Mouse (Mus musculus) stomach, postnatal 0 days (tissue): Measurements from ENCODE around the gene Sox9. TPM values are rescaled to one million over a fixed set of nuclear protein-coding genes. Genes with fewer than 3 reads are reported as not detected.

Source experiments
- ATAC-seq: fragments of 200-750 bp; cut with Nextera tagmentation; 2 replicates; pipeline ENCODE4 v1.8.0; 2017; ENCODE audit not compliant: low FRiP score, low TSS enrichment
- DNase-seq: peaks from one replicate; pipeline ENCODE4 v3.0.0-alpha.2; 2016; ENCODE audit warnings: low spot score
- H3K27ac ChIP-seq: fragments of 300-500 bp; sonication (generic); replicated peaks from 2 replicates; pipeline ENCODE4 v1.5.1; 2014; ENCODE audit warnings: mild to moderate bottlenecking, control low read depth
- H3K27me3 ChIP-seq: fragments of 300-500 bp; sonication (generic); 2 replicates; pipeline ENCODE4 v1.6.1; 2014; ENCODE audit warnings: low read length; ENCODE audit not compliant: control insufficient read depth, insufficient read depth
- H3K36me3 ChIP-seq: fragments of 300-500 bp; sonication (generic); 2 replicates; pipeline ENCODE4 v1.6.1; 2014; ENCODE audit warnings: low read length, mixed read lengths; ENCODE audit not compliant: control insufficient read depth, insufficient read depth
- H3K4me1 ChIP-seq: fragments of 300-500 bp; sonication (generic); replicated peaks from 2 replicates; pipeline ENCODE4 v1.6.1; 2014; ENCODE audit warnings: antibody characterized with exemption; ENCODE audit not compliant: control insufficient read depth, insufficient read depth
- H3K4me2 ChIP-seq: fragments of 300-500 bp; sonication (generic); replicated peaks from 2 replicates; pipeline ENCODE4 v1.6.1; 2014; ENCODE audit warnings: low read depth, mild to moderate bottlenecking, control low read depth, moderate library complexity
- H3K4me3 ChIP-seq: fragments of 300-500 bp; sonication (generic); 2 replicates; pipeline ENCODE4 v1.5.1; 2014; ENCODE audit warnings: low read depth, low read length, control low read depth
- H3K9ac ChIP-seq: fragments of 300-500 bp; sonication (generic); 2 replicates; pipeline ENCODE4 v1.6.1; 2014; ENCODE audit warnings: mild to moderate bottlenecking, low read length, control low read depth, mixed read lengths
- H3K9me3 ChIP-seq: fragments of 300-500 bp; sonication (generic); 2 replicates; pipeline ENCODE4 v1.6.1; 2016; ENCODE audit warnings: low read length; ENCODE audit not compliant: control insufficient read depth
- CTCF ChIP-seq: IDR thresholded peaks from 2 replicates; pipeline ENCODE4 v1.5.1; 2016; ENCODE audit warnings: antibody characterized with exemption, low read depth, mild to moderate bottlenecking, moderate library complexity
- EP300 ChIP-seq: optimal IDR thresholded peaks from 2 replicates; pipeline ENCODE3; 2016; ENCODE audit warnings: antibody characterized with exemption
- WGBS: fragments of 180-500 bp; shearing (Covaris S2); extraction: QIAGEN DNeasy Blood & Tissue Kit; methylation state at CpG from one replicate; pipeline ENCODE4 v1.1.7; 2014; 5-methylcytosine and 5-hydroxymethylcytosine counted together
- polyA plus RNA-seq: library from polyadenylated mRNA; unstranded; fragments of >200 nt; fragmentation: Nextera tagmentation; extraction: Ambion mirVana; gene quantifications from 2 replicates; pipeline ENCODE4 v1.2.1, GENCODE M21; 2015

The Sox9 gene
- 26.7 and 27.0 TPM in 2 replicates for polyA plus RNA-seq

DNA sequence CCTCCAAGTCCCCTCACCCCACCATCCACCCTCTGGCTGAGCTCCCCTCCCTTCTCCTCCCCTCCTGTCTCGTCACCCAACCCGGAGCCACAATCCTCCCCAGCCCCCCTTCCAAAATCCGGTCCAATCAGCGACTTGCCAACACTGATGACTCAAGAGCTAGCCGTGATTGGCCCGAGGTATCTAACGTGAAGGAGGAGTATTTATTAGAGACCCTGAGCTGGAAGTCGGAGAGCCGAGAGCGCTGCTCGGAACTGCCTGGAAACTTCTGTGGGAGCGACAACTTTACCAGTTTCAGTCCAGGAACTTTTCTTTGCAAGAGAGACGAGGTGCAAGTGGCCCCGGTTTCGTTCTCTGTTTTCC lies at the start of gene Sox9:
Gene Sox9, plus strand, starts transcription at position 231 of the 363 bp plus-strand sequence.
- Histone ChIP-seq H3K4me2 (peak within 1 kb of the TSS; percentile 83), H3K4me1 (peaks cover 5% of the 10 kb centered on the region), H3K27ac (peak within 1 kb of the TSS; percentile 93), H3K9ac (peak within 1 kb of the TSS; percentile 67), H3K9me3 (no peaks in the 10 kb centered on the region), H3K36me3 (0 out of 2 replicates have a peak, but pooled peaks cover 2% of the 10 kb centered on the region), H3K4me3 (peak within 1 kb of the TSS; percentile 72), H3K27me3 (no peaks in the 10 kb centered on the region)
- WGBS: under 1% methylated on average over 15 of the region's 15 CpGs
- ATAC-seq (peak; percentile 85), DNase-seq (peak; percentile 91)
- TF ChIP-seq CTCF (no peak), EP300 (no peak)

DNA sequence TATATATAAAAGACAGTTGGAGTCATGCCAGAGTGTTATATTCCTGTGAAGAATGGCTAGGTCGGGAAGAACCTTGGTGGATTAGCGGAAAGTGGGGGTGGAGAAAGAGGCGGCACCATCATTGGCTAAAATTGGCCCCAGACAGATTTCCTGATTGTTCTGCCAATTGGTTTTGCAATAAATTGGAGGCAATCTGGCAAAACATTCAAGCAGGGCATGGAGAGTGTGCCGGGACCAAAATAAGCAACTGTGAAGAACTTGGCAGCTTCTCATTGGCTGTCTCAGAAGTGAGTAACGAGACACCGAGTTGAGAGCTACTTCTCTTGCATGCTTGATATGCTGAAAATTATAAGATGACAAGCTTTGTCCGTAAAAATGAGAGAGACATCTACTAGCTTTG lies 49.6 kb upstream of the Sox9 start:
- H3K9me3 ChIP-seq: no peaks in the 10 kb centered on the region
- DNase-seq (no peak), ATAC-seq (no peak)
- no peaks in the 10 kb centered on the region for H3K36me3 ChIP-seq
- WGBS: 65% methylated on average over 7 of the region's 7 CpGs
- no peaks in the 10 kb centered on the region for H3K27me3 ChIP-seq
- no peak overlapping the region for H3K9ac ChIP-seq
- no peaks in the 10 kb centered on the region for H3K4me1 ChIP-seq
- TF ChIP-seq CTCF: no peak
- no peak for TF ChIP-seq EP300
- no peak overlapping the region for H3K4me2 ChIP-seq
- no peak overlapping the region for H3K4me3 ChIP-seq
- no peak overlapping the region for H3K27ac ChIP-seq

DNA sequence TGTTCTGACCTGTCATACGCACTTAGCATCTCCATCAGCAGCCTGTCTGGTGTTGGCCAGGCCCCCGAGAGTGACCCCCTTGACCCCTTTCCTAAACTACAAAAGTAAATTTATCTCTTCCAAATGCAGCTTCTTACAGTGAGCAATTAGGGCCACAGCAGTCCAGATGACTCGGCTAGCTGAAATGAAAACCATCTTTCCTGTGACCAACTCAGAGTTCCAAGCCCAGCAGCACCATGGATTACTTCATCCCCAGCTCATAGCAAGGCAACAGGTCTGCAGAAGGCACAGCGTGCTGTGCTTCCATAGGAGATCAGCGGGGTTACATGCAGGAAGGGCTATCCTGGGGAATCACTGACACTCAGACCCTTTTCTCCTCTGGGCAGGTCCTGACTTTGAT lies 45.0 kb upstream of the Sox9 start:
- ATAC-seq (no peak), DNase-seq (no peak)
- no peak for TF ChIP-seq CTCF
- no peak for TF ChIP-seq EP300
- Histone ChIP-seq H3K36me3 (no peaks in the 10 kb centered on the region), H3K4me3 (no peak overlapping the region), H3K9ac (no peak overlapping the region), H3K4me2 (no peak overlapping the region), H3K27me3 (no peaks in the 10 kb centered on the region), H3K27ac (no peak overlapping the region), H3K4me1 (no peaks in the 10 kb centered on the region), H3K9me3 (no peaks in the 10 kb centered on the region)
- 65% methylated on average over 5 of the region's 5 CpGs for WGBS

DNA sequence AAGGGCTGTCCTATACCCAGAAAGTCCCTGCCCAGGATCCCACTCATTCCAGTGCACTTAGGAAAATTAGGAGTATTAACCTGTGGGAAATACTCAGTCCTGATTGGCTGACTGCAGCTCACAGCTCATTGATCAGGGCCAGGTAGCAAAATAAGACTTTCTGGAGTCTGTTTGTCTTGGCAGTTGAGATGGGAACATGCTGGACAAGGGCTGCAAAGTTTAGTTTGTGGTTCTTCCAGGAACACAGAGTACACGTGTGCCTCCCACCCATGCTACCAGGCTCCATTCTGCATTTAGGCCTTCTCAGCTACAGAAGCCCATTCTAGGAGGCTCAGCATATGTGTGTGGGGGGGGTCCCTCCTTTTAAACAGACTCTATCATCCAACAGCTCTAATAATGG lies 42.3 kb upstream of the Sox9 start:
- H3K36me3 ChIP-seq: no peaks in the 10 kb centered on the region
- TF ChIP-seq EP300 (no peak), CTCF (no peak)
- H3K27ac ChIP-seq: no peak overlapping the region
- H3K4me1 ChIP-seq: no peaks in the 10 kb centered on the region
- no peak overlapping the region for H3K9ac ChIP-seq
- 65% methylated on average over 1 of the region's 1 CpGs for WGBS
- H3K4me3 ChIP-seq: no peak overlapping the region
- no peak for ATAC-seq
- H3K27me3 ChIP-seq: no peaks in the 10 kb centered on the region
- no peak overlapping the region for H3K4me2 ChIP-seq
- no peaks in the 10 kb centered on the region for H3K9me3 ChIP-seq
- DNase-seq: no peak

DNA sequence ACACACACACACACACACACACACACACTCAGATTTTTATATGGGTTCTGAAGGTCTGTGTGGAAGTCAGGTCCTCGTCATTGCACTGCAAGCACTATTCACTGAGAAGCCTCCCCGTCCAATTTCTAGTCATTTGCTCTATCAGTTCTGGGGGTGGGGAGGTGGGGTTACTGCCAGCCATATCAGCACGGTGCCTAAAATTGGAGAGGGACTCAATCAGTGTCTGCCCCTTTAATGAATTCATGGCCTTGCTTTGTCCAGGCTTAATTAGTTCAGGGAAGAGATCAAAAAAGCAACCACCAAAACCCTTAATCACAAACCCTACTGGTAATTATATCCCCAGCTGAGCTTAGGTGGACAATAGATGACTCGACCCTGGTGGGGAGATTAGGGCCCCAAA lies 25.5 kb upstream of the Sox9 start:
- 70% methylated on average over 4 of the region's 4 CpGs for WGBS
- no peak for ATAC-seq

DNA sequence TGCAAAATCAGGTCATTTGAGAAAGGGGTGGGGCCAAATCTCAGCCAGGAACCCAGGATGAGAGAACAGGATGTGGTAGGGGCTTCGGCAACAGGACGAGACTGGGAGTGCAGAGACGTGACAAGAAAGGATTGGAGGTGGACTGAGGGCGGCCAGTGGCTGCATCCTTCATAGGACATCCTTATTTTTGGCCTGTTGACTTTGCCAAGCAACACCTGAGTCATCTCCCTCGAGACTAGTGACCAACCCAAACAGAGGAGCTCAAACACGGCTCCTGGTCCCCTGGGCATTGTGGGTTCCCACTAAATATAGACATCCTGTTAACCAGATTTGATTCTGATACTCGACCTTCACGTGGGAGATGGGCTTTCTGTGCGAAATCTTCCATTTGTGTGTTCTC lies 24.0 kb upstream of the Sox9 start:
- H3K4me3 ChIP-seq: no peak overlapping the region
- H3K36me3 ChIP-seq: no peaks in the 10 kb centered on the region
- no peak overlapping the region for H3K9ac ChIP-seq
- no peak overlapping the region for H3K4me2 ChIP-seq
- H3K27me3 ChIP-seq: no peaks in the 10 kb centered on the region
- ATAC-seq (no peak), DNase-seq (no peak)
- no peaks in the 10 kb centered on the region for H3K4me1 ChIP-seq
- H3K27ac ChIP-seq: no peak overlapping the region
- WGBS: 71% methylated on average over 9 of the region's 9 CpGs
- TF ChIP-seq CTCF (no peak), EP300 (no peak)
- no peaks in the 10 kb centered on the region for H3K9me3 ChIP-seq

More for the DNA sequence above, 25.5 kb upstream of the Sox9 start:
- no peaks in the 10 kb centered on the region for H3K9me3 ChIP-seq
- H3K4me3 ChIP-seq: no peak overlapping the region
- TF ChIP-seq CTCF (no peak), EP300 (no peak)
- no peaks in the 10 kb centered on the region for H3K36me3 ChIP-seq
- no peak for DNase-seq
- H3K27me3 ChIP-seq: no peaks in the 10 kb centered on the region
- no peak overlapping the region for H3K4me2 ChIP-seq
- H3K4me1 ChIP-seq: no peaks in the 10 kb centered on the region
- H3K27ac ChIP-seq: no peak overlapping the region
- no peak overlapping the region for H3K9ac ChIP-seq
